Mouse (Mus musculus) heart, adult 2 months (tissue): ENCODE measurements around the gene Cdkl2.

Experiments used
- CTCF ChIP-seq: fragments of 200-600 bp; IDR thresholded peaks from 2 replicates; pipeline ENCODE4 v1.8.1; 2022; ENCODE audit warnings: antibody characterized with exemption, mild to moderate bottlenecking, moderate library complexity
- EP300 ChIP-seq: fragments of 200-500 bp; IDR thresholded peaks from 2 replicates; pipeline ENCODE4 v1.6.1; 2011; ENCODE audit warnings: low read depth, low read length, control low read depth; ENCODE audit not compliant: insufficient read depth
- POLR2A ChIP-seq: fragments of 200-500 bp; IDR thresholded peaks from 2 replicates; pipeline ENCODE4 v1.6.1; 2011; ENCODE audit warnings: mild to moderate bottlenecking, low read depth, low read length, control low read depth; ENCODE audit not compliant: insufficient read depth

DNA sequence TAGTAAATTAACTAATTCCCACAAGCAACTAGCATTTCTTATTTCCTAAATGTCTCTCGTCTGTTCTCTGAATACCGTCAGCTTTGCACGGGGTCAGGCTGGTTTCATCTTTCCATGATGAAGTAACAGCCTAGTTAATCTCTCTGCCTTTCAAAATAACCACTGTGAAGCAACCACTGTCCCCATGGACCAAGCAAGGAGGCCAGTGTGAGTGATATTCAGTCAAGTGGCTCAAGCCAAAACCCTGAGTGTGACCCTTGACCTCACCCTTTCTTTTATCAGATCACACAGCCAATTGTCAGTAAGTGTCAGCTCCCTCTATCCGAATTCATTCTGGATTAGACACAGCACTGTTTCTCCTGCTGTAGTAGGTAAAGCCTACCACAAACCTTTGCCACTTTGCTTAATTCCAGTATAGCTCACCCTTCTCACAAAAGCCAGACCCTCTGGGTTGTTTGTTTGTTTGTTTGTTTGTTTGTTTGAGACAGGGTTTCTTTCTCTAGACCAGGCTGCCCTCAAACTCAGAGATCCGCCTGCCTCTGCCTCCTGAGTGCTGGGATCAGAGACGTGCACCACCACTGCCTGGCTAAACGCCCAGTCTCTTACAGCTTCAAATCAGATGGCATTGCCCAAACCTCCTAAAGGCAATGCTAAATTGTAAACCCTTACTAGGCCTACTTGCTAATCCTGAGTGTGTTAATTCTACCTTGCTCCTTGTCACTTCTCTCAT, 42.3 kb upstream of the Cdkl2 start:
- TF ChIP-seq CTCF: no peak
- TF ChIP-seq POLR2A: no peak
- no peak for TF ChIP-seq EP300
